Mouse (Mus musculus): ENCODE measurements around the gene Fignl1. TPM values are rescaled to one million over a fixed set of nuclear protein-coding genes. Genes with fewer than 3 reads are reported as not detected.
A peak's percentile ranks its signal among the peaks of the same experiment; 100 is the strongest.

Fignl1 gene
- polyA plus RNA-seq, 1 experiment from 2014 or later = 40.4 TPM

DNA sequence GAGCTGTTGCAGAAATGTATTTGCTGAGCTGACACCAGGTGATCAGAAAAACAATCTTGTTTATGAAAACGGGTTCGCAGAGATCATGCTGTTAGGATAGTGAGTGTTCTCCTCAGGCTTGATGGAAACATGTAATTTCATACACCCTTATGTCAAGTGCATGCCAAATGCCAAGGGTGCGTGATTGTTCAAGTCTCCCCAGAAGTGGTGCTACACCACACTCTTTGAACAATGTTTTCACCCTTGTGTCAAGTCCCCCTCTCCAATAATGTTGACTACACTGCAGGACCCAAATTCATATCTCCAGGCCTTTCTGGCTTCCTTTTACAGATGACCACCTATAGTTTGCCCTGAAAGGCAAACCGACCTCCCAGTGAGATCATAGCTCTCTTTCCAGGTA, 39.7 kb upstream of the Fignl1 start:
- Histone ChIP-seq H3K27ac (ENCODE audit: low read length) (no peak overlapping the region), H3K9ac (ENCODE audit: low read depth, low read length) (no peak overlapping the region), H3K4me2 (ENCODE audit: low read depth, low read length) (no peak overlapping the region), H3K4me3 (ENCODE audit: low read length) (no peak overlapping the region), H3K4me1 (ENCODE audit: control insufficient read depth, insufficient read depth, low read length) (peaks cover 22% of the 10 kb centered on the region), H3K36me3 (ENCODE audit: control insufficient read depth, insufficient read depth, low read length) (no peaks in the 10 kb centered on the region), H3K27me3 (replicated peaks; ENCODE audit: control insufficient read depth, insufficient read depth, low read length) (no peaks in the 10 kb centered on the region), H3K9me3 (ENCODE audit: control insufficient read depth, low read length) (no peaks in the 10 kb centered on the region)
- 91% methylated on average over 4 of the region's 4 CpGs for WGBS
- no peak for ATAC-seq

DNA sequence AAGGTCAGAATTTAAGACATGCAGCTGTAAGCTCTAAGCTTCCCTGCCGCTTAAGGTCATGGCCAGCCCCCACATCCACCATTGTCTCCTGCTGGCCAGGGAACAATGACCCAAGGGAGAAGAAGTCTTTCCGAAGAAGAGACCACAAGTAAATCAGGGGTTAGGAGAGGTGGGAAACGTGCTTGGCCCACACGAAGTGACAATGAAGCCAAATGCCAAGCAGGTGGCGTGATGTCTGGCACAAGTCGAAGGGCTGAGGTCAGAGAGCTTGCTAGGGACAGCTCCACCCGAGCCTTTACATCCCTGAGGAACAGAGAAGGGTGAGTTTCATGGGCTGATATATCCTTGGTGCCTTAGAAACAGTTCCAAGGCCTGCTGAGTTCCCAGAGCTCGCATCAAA, 36.3 kb upstream of the Fignl1 start:
- Histone ChIP-seq H3K27ac (ENCODE audit: low read length) (peak overlapping the region; percentile 43; the same call in 1 of the 2 replicates), H3K4me1 (ENCODE audit: control insufficient read depth, insufficient read depth, low read length) (peaks cover 4% of the 10 kb centered on the region), H3K4me2 (ENCODE audit: low read depth, low read length) (no peak overlapping the region), H3K9me3 (ENCODE audit: control insufficient read depth, low read length) (no peaks in the 10 kb centered on the region), H3K4me3 (ENCODE audit: low read length) (no peak overlapping the region), H3K36me3 (ENCODE audit: control insufficient read depth, insufficient read depth, low read length) (no peaks in the 10 kb centered on the region), H3K9ac (ENCODE audit: low read depth, low read length) (no peak overlapping the region), H3K27me3 (replicated peaks; ENCODE audit: control insufficient read depth, insufficient read depth, low read length) (no peaks in the 10 kb centered on the region)
- WGBS = 69% methylated on average over 8 of the region's 8 CpGs
- no peak for ATAC-seq

DNA sequence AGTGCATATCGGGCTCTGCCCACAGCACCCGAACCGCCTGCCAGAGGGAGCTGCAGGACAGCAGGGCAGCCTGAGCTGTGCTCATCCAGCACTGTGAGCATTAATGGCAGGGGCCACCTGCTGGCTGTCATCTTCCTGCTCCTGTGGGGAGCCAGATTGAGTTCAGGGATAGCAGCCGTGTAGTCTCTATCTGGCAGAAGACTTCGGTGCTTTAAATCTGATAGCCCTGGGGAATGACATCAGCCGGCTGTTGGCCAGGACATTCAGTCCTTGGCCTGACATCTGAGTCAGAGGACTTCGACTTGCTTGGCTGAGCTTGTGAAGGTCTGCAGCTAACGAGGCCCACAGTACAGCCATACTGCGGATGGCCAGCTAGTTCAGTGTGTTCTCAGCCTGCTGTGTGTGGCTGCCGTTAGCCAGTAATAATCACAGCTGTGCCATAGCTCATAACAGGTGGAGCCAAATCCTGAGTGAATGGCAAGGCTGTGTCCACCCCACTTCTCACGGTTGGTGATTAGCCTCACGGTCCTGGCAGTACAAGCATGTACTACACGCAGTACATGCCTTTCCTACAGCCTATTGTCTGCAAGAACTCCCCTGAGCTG, 35.7 kb upstream of the Fignl1 start:
- WGBS = 46% methylated on average over 13 of the region's 13 CpGs
- H3K27me3 ChIP-seq (replicated peaks; ENCODE audit: control insufficient read depth, insufficient read depth, low read length) = no peaks in the 10 kb centered on the region
- ATAC-seq = peak; percentile 75

DNA sequence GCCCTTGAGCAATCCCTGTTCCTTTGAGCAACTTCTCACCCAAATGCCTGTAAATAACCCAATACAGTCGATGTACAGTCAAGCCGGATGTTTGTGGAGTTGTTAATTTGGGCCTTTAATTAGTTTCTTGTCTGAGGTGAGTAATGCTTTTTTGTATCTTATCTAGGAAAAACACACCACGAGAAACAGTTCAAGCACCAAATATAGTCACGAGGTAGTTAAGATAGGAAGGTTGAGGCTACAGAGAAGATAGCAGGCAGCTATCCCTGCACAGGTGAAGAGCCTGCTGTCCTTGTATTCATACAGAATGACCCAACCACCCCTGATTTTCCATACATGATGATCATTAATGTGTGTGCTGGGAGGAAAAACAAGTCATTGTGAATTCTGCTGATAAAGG, 32.8 kb upstream of the Fignl1 start:
- Histone ChIP-seq H3K9me3 (ENCODE audit: control insufficient read depth, low read length) (no peaks in the 10 kb centered on the region), H3K36me3 (ENCODE audit: control insufficient read depth, insufficient read depth, low read length) (no peaks in the 10 kb centered on the region), H3K9ac (ENCODE audit: low read depth, low read length) (no peak overlapping the region), H3K27ac (ENCODE audit: low read length) (no peak overlapping the region), H3K4me2 (ENCODE audit: low read depth, low read length) (no peak overlapping the region), H3K27me3 (replicated peaks; ENCODE audit: control insufficient read depth, insufficient read depth, low read length) (no peaks in the 10 kb centered on the region), H3K4me3 (ENCODE audit: low read length) (no peak overlapping the region), H3K4me1 (ENCODE audit: control insufficient read depth, insufficient read depth, low read length) (peaks cover 13% of the 10 kb centered on the region)
- 57% methylated on average over 4 of the region's 4 CpGs for WGBS
- peak; percentile 30; the same call in 1 of the 2 replicates for ATAC-seq

More for the DNA sequence above, 35.7 kb upstream of the Fignl1 start:
- Histone ChIP-seq H3K36me3 (ENCODE audit: control insufficient read depth, insufficient read depth, low read length) (no peaks in the 10 kb centered on the region), H3K4me3 (ENCODE audit: low read length) (no peak overlapping the region), H3K4me2 (ENCODE audit: low read depth, low read length) (no peak overlapping the region), H3K9ac (ENCODE audit: low read depth, low read length) (no peak overlapping the region), H3K9me3 (ENCODE audit: control insufficient read depth, low read length) (no peaks in the 10 kb centered on the region), H3K27ac (ENCODE audit: low read length) (peak overlapping the region; percentile 43), H3K4me1 (ENCODE audit: control insufficient read depth, insufficient read depth, low read length) (peaks cover 3% of the 10 kb centered on the region)

DNA sequence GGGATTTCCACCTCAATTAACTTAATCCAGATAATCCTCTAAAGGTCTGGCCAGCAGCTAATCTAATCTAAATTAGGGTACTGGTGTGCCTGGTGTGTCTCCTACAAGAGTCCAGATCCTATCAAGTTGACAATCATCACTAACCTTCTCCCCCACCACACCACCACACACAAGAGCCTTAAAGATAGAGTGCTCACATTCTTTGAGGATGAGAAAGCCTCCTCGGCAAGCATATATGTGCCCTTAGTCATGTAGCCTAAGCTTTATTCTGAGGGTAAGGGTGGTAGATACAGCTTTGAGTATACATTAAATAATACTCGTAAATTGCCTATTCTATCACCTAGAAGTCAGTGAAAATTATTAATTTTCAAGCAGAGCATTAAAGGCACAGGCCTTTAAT, 32.0 kb upstream of the Fignl1 start:
- H3K9ac ChIP-seq (ENCODE audit: low read depth, low read length) = no peak overlapping the region
- no peak for ATAC-seq
- no peaks in the 10 kb centered on the region for H3K9me3 ChIP-seq (ENCODE audit: control insufficient read depth, low read length)
- H3K4me3 ChIP-seq (ENCODE audit: low read length) = no peak overlapping the region
- 61% methylated on average over 2 of the region's 2 CpGs for WGBS
- H3K36me3 ChIP-seq (ENCODE audit: control insufficient read depth, insufficient read depth, low read length) = no peaks in the 10 kb centered on the region
- H3K4me1 ChIP-seq (ENCODE audit: control insufficient read depth, insufficient read depth, low read length) = peaks cover 19% of the 10 kb centered on the region
- no peaks in the 10 kb centered on the region for H3K27me3 ChIP-seq (replicated peaks; ENCODE audit: control insufficient read depth, insufficient read depth, low read length)
- H3K27ac ChIP-seq (ENCODE audit: low read length) = no peak overlapping the region
- no peak overlapping the region for H3K4me2 ChIP-seq (ENCODE audit: low read depth, low read length)

DNA sequence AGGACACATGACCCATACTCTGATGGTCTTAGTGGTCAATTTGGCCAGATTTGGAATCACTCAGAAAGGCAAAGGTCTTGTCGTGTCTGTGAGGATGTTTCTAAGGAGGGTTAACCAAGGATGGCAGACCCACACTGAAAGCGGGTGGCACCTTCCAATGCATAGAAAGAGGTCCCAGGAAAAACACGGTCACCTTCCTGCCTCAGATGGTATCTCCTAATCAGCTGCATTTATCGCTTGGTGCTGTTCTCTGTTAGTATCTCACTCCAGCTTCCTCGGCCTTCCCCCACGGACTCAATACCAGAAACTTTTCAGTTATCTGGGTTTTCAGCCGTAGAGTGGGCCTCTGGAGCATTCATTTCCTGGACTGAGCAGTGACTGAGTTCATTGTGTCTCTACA, 31.1 kb upstream of the Fignl1 start:
- Histone ChIP-seq H3K9ac (ENCODE audit: low read depth, low read length) (no peak overlapping the region), H3K27me3 (replicated peaks; ENCODE audit: control insufficient read depth, insufficient read depth, low read length) (no peaks in the 10 kb centered on the region), H3K4me1 (ENCODE audit: control insufficient read depth, insufficient read depth, low read length) (peaks cover 21% of the 10 kb centered on the region), H3K36me3 (ENCODE audit: control insufficient read depth, insufficient read depth, low read length) (no peaks in the 10 kb centered on the region), H3K27ac (ENCODE audit: low read length) (no peak overlapping the region), H3K9me3 (ENCODE audit: control insufficient read depth, low read length) (no peaks in the 10 kb centered on the region), H3K4me3 (ENCODE audit: low read length) (no peak overlapping the region), H3K4me2 (ENCODE audit: low read depth, low read length) (no peak overlapping the region)
- no peak for ATAC-seq
- WGBS = 90% methylated on average over 7 of the region's 7 CpGs

DNA sequence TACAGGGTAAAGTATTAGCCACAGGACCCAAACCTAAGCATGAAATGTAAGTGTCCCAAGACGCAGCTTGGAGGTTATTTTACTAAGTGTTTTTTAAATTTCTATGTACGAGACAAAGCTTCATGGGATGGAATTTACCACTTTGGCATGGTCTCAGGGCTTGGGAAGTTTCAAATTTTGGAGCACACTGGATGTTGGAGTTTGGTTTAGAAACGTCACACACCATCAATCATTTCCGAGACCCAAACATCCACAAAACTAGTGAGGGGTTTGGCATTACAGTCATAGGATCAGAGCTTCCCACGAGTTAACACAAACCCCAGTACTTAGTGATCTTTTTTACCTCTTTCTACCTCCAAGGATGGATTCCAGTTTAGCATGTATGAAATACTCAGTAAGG, 28.6 kb upstream of the Fignl1 start:
- no peaks in the 10 kb centered on the region for H3K27me3 ChIP-seq (replicated peaks; ENCODE audit: control insufficient read depth, insufficient read depth, low read length)
- H3K27ac ChIP-seq (ENCODE audit: low read length) = peak overlapping the region; percentile 76

DNA sequence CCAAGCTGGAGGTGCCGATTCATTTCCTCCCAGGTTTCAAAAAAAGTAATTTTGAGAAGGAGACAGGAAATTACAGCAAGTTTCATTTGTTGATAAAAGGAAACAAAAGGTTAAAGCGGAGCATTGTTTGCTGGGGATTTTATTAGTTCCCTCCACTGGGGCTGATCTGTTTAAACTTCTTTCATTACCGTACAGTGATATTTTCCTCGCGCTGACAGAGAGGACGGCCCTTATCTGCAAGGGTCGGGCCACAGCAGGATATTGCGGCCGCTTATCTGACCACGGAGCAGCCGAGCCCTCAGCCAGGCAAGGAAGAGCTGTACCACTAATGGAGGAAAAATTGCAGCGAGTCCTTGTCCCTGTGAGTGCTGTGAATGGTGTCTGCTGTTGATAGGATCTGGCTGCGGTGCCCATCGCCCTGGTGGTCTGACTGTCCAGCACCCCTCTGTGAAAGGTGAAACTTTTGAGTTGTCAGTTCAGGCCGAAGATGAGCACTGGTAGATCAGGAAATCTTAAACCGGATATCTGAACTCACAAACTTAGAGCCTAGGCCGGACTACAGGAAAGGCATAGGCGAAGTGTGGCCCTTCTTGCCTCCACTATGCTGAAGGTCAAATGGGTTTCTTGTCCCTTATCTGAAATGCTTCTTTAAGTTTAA, 28.1 kb upstream of the Fignl1 start:
- Histone ChIP-seq H3K27me3 (replicated peaks; ENCODE audit: control insufficient read depth, insufficient read depth, low read length) (no peaks in the 10 kb centered on the region), H3K36me3 (ENCODE audit: control insufficient read depth, insufficient read depth, low read length) (no peaks in the 10 kb centered on the region), H3K9me3 (ENCODE audit: control insufficient read depth, low read length) (no peaks in the 10 kb centered on the region), H3K27ac (ENCODE audit: low read length) (peak overlapping the region; percentile 76), H3K4me2 (ENCODE audit: low read depth, low read length) (peak overlapping the region; percentile 46), H3K9ac (ENCODE audit: low read depth, low read length) (peak overlapping the region; percentile 53), H3K4me1 (ENCODE audit: control insufficient read depth, insufficient read depth, low read length) (peaks cover 37% of the 10 kb centered on the region), H3K4me3 (ENCODE audit: low read length) (peak overlapping the region; percentile 27)
- WGBS = 26% methylated on average over 18 of the region's 18 CpGs
- ATAC-seq = peak; percentile 67

More for the DNA sequence above, 28.6 kb upstream of the Fignl1 start:
- 59% methylated on average over 5 of the region's 5 CpGs for WGBS
- no peak overlapping the region for H3K4me2 ChIP-seq (ENCODE audit: low read depth, low read length)
- no peak for ATAC-seq
- H3K4me3 ChIP-seq (ENCODE audit: low read length) = no peak overlapping the region
- no peaks in the 10 kb centered on the region for H3K9me3 ChIP-seq (ENCODE audit: control insufficient read depth, low read length)
- peaks cover 31% of the 10 kb centered on the region for H3K4me1 ChIP-seq (ENCODE audit: control insufficient read depth, insufficient read depth, low read length)
- H3K36me3 ChIP-seq (ENCODE audit: control insufficient read depth, insufficient read depth, low read length) = no peaks in the 10 kb centered on the region
- no peak overlapping the region for H3K9ac ChIP-seq (ENCODE audit: low read depth, low read length)

DNA sequence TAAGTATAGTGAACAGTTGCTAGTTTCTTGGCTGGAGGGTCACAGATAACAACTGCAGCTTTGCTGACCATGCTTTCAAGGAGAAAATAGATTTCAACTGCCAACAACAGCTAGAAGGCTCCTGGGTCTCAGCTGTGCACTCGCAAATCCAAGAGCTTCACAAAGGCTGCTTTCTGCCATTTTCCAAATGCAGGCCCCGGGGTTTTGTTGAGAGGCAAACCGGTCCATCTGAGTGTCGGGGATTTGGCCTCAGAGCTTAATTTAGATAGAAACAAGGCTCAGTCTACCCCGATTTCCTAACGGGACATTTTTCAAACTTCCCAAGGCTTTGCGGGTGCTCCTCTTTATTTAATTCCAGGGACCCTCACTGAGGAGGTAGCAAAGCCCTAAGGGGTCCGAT, 27.5 kb upstream of the Fignl1 start:
- WGBS = 50% methylated on average over 8 of the region's 8 CpGs
- Histone ChIP-seq H3K27ac (ENCODE audit: low read length) (peak overlapping the region; percentile 76), H3K9me3 (ENCODE audit: control insufficient read depth, low read length) (no peaks in the 10 kb centered on the region), H3K27me3 (replicated peaks; ENCODE audit: control insufficient read depth, insufficient read depth, low read length) (no peaks in the 10 kb centered on the region), H3K4me2 (ENCODE audit: low read depth, low read length) (peak overlapping the region; percentile 46; the same call in 1 of the 2 replicates), H3K9ac (ENCODE audit: low read depth, low read length) (peak overlapping the region; percentile 53), H3K4me3 (ENCODE audit: low read length) (peak overlapping the region; percentile 27), H3K36me3 (ENCODE audit: control insufficient read depth, insufficient read depth, low read length) (no peaks in the 10 kb centered on the region), H3K4me1 (ENCODE audit: control insufficient read depth, insufficient read depth, low read length) (peaks cover 41% of the 10 kb centered on the region)
- no peak for ATAC-seq

Measured in intestine, embryonic 16.5 days (tissue).